Mouse (Mus musculus): ENCODE results near the gene Ppp1r21. TPM values are rescaled to one million over a fixed set of nuclear protein-coding genes. Genes with fewer than 3 reads are reported as not detected.

Ppp1r21 gene
- total RNA-seq, 1 experiment = 24.8 TPM

- no peak overlapping the region for H3K27ac ChIP-seq (ENCODE audit: insufficient read depth, low read depth, low read length, poor library complexity, severe bottlenecking)
- no peak for TF ChIP-seq MAFK (IDR thresholded peaks at IDR 0.05; ENCODE audit: insufficient read depth, low read depth, low read length)
- TF ChIP-seq ZC3H11A (IDR thresholded peaks at IDR 0.05; ENCODE audit: borderline replicate concordance, low read depth, low read length) = no peak
- no peak for TF ChIP-seq ZNF384 (IDR thresholded peaks at IDR 0.05; ENCODE audit: low read depth, low read length)
- TF ChIP-seq CHD2 (IDR thresholded peaks at IDR 0.05; ENCODE audit: low read depth, low read length) = no peak
- TF ChIP-seq HCFC1 (IDR thresholded peaks at IDR 0.05; ENCODE audit: borderline replicate concordance, insufficient read depth, low read length) = no peak
- H3K9ac ChIP-seq (ENCODE audit: insufficient read depth, low read depth, low read length, poor library complexity, severe bottlenecking) = no peak overlapping the region
- no peak overlapping the region for H3K4me3 ChIP-seq (ENCODE audit: insufficient read depth in 1 of 2, low read depth in 1 of 2, low read length in 2 of 2, poor library complexity in 1 of 2, severe bottlenecking in 1 of 2)
- H3K4me1 ChIP-seq (ENCODE audit: control insufficient read depth in 2 of 2, insufficient read depth in 2 of 2, low read length in 2 of 2, poor library complexity in 1 of 2) = peaks cover 15% of the 10 kb centered on the region in 2 experiments
- in situ Hi-C loops (cut with MboI; ENCODE audit: low sequenced_read_pairs in 2 of 2, unreplicated experiment in 2 of 2) = loop anchor here in 1 of 2 experiments (25.0 kb wide), 1 partner anchor 242 kb away; no protein-coding TSS in a partner anchor
- no peaks in the 10 kb centered on the region for H3K9me3 ChIP-seq (ENCODE audit: control insufficient read depth, insufficient read depth, low read depth, low read length)
- DNase-seq (ENCODE audit: low read depth, low spot score) = no peak
- H3K36me3 ChIP-seq (ENCODE audit: control insufficient read depth, insufficient read depth, low read length, poor library complexity, severe bottlenecking) = no peaks in the 10 kb centered on the region
Measured at GRCm38 (mm10) chr17:88504056-88504455, 25.9 kb upstream of the Ppp1r21 start.

- in situ Hi-C loops (cut with MboI; ENCODE audit: low sequenced_read_pairs in 2 of 2, unreplicated experiment in 2 of 2) = loop anchor here in 1 of 2 experiments (25.0 kb wide), 1 partner anchor 243 kb away; no protein-coding TSS in a partner anchor
- no peak overlapping the region for H3K27ac ChIP-seq (ENCODE audit: insufficient read depth, low read depth, low read length, poor library complexity, severe bottlenecking)
Measured at GRCm38 (mm10) chr17:88505275-88505723, 24.6 kb upstream of the Ppp1r21 start.

GRCm38 (mm10) chr17:88505941-88506340, 24.0 kb upstream of the Ppp1r21 start:
- DNase-seq (ENCODE audit: low read depth, low spot score) = no peak
- H3K27ac ChIP-seq (ENCODE audit: insufficient read depth, low read depth, low read length, poor library complexity, severe bottlenecking) = no peak overlapping the region
- no peak overlapping the region for H3K9ac ChIP-seq (ENCODE audit: insufficient read depth, low read depth, low read length, poor library complexity, severe bottlenecking)
- H3K9me3 ChIP-seq (ENCODE audit: control insufficient read depth, insufficient read depth, low read depth, low read length) = no peaks in the 10 kb centered on the region
- peak overlapping the region in 1 of 2 experiments; percentile 23; a peak in 2 of 4 replicates for H3K4me3 ChIP-seq (ENCODE audit: insufficient read depth in 1 of 2, low read depth in 1 of 2, low read length in 2 of 2, poor library complexity in 1 of 2, severe bottlenecking in 1 of 2)
- H3K36me3 ChIP-seq (ENCODE audit: control insufficient read depth, insufficient read depth, low read length, poor library complexity, severe bottlenecking) = no peaks in the 10 kb centered on the region
- in situ Hi-C loops (cut with MboI; ENCODE audit: low sequenced_read_pairs in 2 of 2, unreplicated experiment in 2 of 2) = loop anchor here in 1 of 2 experiments (25.0 kb wide), 1 partner anchor 244 kb away; no protein-coding TSS in a partner anchor
- no peak for TF ChIP-seq ZNF384 (IDR thresholded peaks at IDR 0.05; ENCODE audit: low read depth, low read length)
- no peak for TF ChIP-seq HCFC1 (IDR thresholded peaks at IDR 0.05; ENCODE audit: borderline replicate concordance, insufficient read depth, low read length)
- no peak for TF ChIP-seq MAFK (IDR thresholded peaks at IDR 0.05; ENCODE audit: insufficient read depth, low read depth, low read length)
- no peak for TF ChIP-seq ZC3H11A (IDR thresholded peaks at IDR 0.05; ENCODE audit: borderline replicate concordance, low read depth, low read length)
- no peak for TF ChIP-seq CHD2 (IDR thresholded peaks at IDR 0.05; ENCODE audit: low read depth, low read length)
- H3K4me1 ChIP-seq (ENCODE audit: control insufficient read depth in 2 of 2, insufficient read depth in 2 of 2, low read length in 2 of 2, poor library complexity in 1 of 2) = peaks cover 17 to 21% of the 10 kb centered on the region in 2 experiments

More at GRCm38 (mm10) chr17:88505275-88505723, 24.6 kb upstream of the Ppp1r21 start:
- H3K9me3 ChIP-seq (ENCODE audit: control insufficient read depth, insufficient read depth, low read depth, low read length) = no peaks in the 10 kb centered on the region
- peak overlapping the region in 1 of 2 experiments; percentile 19; a peak in 2 of 4 replicates for H3K4me3 ChIP-seq (ENCODE audit: insufficient read depth in 1 of 2, low read depth in 1 of 2, low read length in 2 of 2, poor library complexity in 1 of 2, severe bottlenecking in 1 of 2)
- H3K36me3 ChIP-seq (ENCODE audit: control insufficient read depth, insufficient read depth, low read length, poor library complexity, severe bottlenecking) = no peaks in the 10 kb centered on the region
- no peak for DNase-seq (ENCODE audit: low read depth, low spot score)
- H3K9ac ChIP-seq (ENCODE audit: insufficient read depth, low read depth, low read length, poor library complexity, severe bottlenecking) = peak overlapping the region; percentile 28; the same call in 1 of the 2 replicates
- TF ChIP-seq ZC3H11A (IDR thresholded peaks at IDR 0.05; ENCODE audit: borderline replicate concordance, low read depth, low read length) = no peak
- TF ChIP-seq MAFK (IDR thresholded peaks at IDR 0.05; ENCODE audit: insufficient read depth, low read depth, low read length) = no peak
- no peak for TF ChIP-seq ZNF384 (IDR thresholded peaks at IDR 0.05; ENCODE audit: low read depth, low read length)
- TF ChIP-seq CHD2 (IDR thresholded peaks at IDR 0.05; ENCODE audit: low read depth, low read length) = no peak
- TF ChIP-seq HCFC1 (IDR thresholded peaks at IDR 0.05; ENCODE audit: borderline replicate concordance, insufficient read depth, low read length) = no peak
- peaks cover 17 to 18% of the 10 kb centered on the region in 2 experiments for H3K4me1 ChIP-seq (ENCODE audit: control insufficient read depth in 2 of 2, insufficient read depth in 2 of 2, low read length in 2 of 2, poor library complexity in 1 of 2)

GRCm38 (mm10) chr17:88507376-88507775, 22.5 kb upstream of the Ppp1r21 start:
- no peak overlapping the region for H3K9ac ChIP-seq (ENCODE audit: insufficient read depth, low read depth, low read length, poor library complexity, severe bottlenecking)
- peaks cover 17 to 23% of the 10 kb centered on the region in 2 experiments for H3K4me1 ChIP-seq (ENCODE audit: control insufficient read depth in 2 of 2, insufficient read depth in 2 of 2, low read length in 2 of 2, poor library complexity in 1 of 2)
- no peak overlapping the region for H3K27ac ChIP-seq (ENCODE audit: insufficient read depth, low read depth, low read length, poor library complexity, severe bottlenecking)
- H3K36me3 ChIP-seq (ENCODE audit: control insufficient read depth, insufficient read depth, low read length, poor library complexity, severe bottlenecking) = no peaks in the 10 kb centered on the region
- TF ChIP-seq HCFC1 (IDR thresholded peaks at IDR 0.05; ENCODE audit: borderline replicate concordance, insufficient read depth, low read length) (no peak), ZC3H11A (IDR thresholded peaks at IDR 0.05; ENCODE audit: borderline replicate concordance, low read depth, low read length) (no peak), ZNF384 (IDR thresholded peaks at IDR 0.05; ENCODE audit: low read depth, low read length) (no peak), CHD2 (IDR thresholded peaks at IDR 0.05; ENCODE audit: low read depth, low read length) (no peak), MAFK (IDR thresholded peaks at IDR 0.05; ENCODE audit: insufficient read depth, low read depth, low read length) (no peak)
- no peak overlapping the region for H3K4me3 ChIP-seq (ENCODE audit: insufficient read depth in 1 of 2, low read depth in 1 of 2, low read length in 2 of 2, poor library complexity in 1 of 2, severe bottlenecking in 1 of 2)
- no peak for DNase-seq (ENCODE audit: low read depth, low spot score)
- in situ Hi-C loops (cut with MboI; ENCODE audit: low sequenced_read_pairs in 2 of 2, unreplicated experiment in 2 of 2) = loop anchor here in 1 of 2 experiments (25.0 kb wide), 1 partner anchor 245 kb away; no protein-coding TSS in a partner anchor
- no peaks in the 10 kb centered on the region for H3K9me3 ChIP-seq (ENCODE audit: control insufficient read depth, insufficient read depth, low read depth, low read length)
